Mouse (Mus musculus) frontal cortex, adult (tissue): ENCODE measurements around the gene Ugt1a10.

ENCODE experiments used
- ATAC-seq: cut with Nextera tagmentation; 2 replicates; pipeline ENCODE4 v1.9.2; 2017; ENCODE audit warnings: mild to moderate bottlenecking, moderate library complexity, mixed read lengths; ENCODE audit not compliant: low TSS enrichment

Ugt1a10 gene

DNA sequence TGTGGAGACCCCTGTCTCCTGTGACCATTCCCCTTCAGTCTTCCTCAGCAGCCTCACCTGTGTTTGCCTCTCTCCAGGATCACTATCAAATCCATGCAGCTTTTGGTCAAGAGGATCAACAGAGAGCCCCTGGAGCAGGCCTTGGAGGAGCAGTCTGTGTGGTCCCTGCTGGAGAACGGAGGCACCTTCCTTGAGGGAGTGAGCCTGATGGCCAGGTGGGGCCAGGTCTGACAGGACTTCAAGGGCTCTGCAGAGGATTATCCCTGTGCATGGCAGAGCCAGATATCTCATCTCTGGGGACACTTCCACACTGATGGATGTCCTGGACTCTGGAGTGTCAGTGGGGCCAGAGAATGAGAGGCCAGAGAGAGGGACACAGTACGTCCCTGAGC, 200.3 kb downstream of the Ugt1a10 start:
- ATAC-seq, result no peak

GRCm38 (mm10) chr1:88255989-88256754, 201.0 kb downstream of the Ugt1a10 start:
- no peak; the same call in 1 of the 2 replicates for ATAC-seq

DNA sequence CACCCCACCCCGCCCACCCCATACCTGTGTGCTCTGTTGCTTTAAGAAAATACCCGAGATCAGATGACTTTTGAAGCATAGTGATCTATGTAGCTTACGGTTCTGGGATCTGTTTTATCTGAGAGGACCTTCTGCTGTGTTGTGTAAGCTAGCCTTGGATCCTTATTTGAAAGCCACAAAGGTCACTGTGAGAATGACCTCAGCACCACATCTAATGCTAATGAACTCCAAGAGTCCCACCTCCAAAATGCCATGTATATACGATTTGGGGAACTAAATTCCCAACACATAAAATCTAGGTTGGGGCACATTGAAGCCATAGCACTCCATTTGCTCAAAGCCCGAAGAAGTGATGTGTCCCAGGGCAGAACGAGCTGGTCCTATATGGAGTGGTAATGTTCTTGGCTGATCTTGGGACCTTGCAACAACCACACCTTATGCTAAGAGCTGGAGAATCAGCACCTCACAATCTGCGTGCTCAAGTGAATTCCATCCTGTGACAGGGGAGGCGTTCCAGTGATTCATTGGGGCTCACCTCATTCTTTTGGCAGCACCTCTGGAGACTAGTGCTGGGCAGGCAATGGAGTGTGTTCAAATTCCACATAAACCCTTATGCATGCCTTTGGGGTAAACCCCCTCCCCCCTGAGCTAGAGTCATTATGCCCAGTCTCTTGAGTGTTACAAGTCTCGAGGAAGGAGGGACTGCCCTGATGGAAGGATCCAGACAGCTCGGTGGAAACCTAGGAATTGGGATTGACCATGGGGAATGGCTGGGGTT, 201.9 kb downstream of the Ugt1a10 start:
- ATAC-seq, result no peak

- ATAC-seq, result no peak
Observed at GRCm38 (mm10) chr1:88257681-88258080, 202.5 kb downstream of the Ugt1a10 start.

DNA sequence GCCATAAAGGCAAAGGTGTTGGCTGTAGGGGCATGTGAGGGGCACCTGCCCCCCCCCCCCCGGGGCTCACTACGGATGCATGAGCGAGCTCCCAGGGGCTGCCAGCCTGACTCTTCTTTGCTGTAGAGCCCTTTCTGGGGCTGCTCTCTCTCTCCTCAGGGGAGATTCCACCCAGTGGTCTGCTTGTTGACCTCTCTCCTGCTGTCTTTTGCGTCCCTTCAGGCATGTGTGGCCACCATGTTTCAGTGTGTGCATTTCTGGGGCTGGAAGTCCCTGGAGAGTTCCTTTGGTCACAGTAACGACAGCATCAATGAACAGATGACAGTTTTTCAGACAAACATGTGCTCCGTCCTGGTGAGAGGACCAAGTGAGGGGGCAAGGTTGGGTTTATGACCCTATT, 203.2 kb downstream of the Ugt1a10 start:
- ATAC-seq, result no peak

DNA sequence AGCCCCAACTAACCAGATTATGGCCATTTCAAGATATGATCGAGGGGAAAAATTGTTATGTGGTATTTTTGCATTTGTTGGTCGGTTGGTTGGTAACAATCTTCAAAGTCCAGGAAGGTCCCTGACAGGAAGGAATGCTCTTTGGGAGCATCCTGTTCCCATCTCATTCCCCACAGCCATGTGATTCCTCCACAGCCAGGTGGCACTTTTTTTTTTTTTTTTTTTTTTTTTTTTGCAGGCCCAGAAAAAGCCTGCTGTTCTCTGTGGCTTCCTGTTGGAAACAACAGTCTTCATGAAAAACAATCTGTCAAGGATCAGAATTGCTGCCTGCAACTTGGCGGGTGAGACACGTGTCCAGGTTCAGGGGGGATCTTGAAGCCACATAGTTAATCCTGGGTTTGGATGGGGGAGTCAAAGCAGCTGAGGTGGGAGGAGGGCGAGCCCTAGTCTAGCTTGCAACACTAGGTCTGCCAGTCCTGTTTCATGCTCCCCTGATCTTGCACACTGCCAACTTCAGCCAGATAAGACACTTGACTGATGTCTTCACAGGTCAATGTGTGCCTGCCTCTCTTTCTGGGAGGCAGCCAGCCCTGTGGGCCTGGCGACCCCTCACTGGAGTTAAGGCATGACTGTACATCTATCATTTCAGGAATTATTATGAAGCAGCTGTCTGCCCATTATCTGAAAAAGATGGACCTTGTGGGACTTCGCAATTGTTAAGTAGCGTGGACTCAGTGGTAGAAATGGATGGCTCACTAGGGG, 203.9 kb downstream of the Ugt1a10 start:
- peak; percentile 18; the same call in 1 of the 2 replicates for ATAC-seq

DNA sequence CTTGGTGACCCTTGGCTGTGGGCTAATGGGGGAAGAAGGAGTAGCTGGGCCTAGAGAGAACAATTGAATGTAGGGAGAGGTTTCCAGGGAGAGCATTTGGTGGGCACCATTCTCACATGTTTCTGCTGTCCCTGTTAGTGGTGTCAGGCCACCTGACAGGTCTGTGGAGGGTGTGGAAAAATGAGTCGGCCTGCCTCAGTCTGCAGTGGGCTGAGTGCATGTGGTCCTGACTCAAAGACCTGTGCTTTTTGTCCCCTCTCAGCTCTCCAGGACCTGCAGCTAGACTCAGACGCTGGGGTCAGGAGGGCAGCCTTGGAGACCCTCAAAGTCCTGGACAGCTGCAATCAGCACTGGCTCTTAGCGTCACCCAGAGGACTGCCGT, 204.4 kb downstream of the Ugt1a10 start:
- no peak for ATAC-seq

DNA sequence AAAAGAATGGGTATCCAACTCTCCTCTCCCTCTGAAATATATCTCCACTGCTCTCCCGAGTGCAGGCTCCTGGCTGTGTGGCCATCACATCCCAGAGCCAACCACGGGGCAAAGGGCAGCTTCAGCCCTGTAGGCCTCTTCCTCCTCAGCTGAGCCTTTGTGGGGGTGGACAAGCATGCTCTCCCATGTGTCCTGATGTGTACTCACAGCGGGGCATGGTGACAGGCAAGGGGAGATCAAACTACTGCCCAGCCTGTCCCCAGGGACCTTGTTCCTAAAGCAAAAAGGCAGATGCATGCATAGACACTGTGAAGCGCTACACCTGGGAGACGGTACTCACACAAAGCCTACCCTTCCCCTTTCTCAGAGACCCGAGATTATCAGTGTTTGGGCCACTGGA, 204.9 kb downstream of the Ugt1a10 start:
- no peak for ATAC-seq

- no peak for ATAC-seq
Observed at GRCm38 (mm10) chr1:88260604-88261377, 205.6 kb downstream of the Ugt1a10 start.

DNA sequence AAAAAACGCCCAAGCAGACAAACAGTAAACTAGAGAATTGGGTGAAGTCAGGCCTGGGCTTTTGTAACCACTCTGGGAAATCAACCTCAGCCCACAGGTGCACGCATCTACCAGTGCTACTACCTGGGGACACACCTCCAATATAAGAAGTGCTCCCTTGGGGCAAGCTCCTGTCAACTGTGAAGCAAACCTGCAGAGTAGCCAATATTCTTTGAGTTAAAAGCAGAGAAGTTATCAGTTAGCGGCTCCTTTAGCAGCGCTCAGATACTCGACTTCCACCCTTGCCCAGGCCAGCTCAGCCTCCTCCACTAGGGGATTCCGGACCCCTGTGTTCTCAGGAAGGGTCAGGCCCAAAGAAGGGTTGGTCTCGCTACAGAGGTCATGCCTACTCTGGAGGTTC, 206.5 kb downstream of the Ugt1a10 start:
- no peak for ATAC-seq

DNA sequence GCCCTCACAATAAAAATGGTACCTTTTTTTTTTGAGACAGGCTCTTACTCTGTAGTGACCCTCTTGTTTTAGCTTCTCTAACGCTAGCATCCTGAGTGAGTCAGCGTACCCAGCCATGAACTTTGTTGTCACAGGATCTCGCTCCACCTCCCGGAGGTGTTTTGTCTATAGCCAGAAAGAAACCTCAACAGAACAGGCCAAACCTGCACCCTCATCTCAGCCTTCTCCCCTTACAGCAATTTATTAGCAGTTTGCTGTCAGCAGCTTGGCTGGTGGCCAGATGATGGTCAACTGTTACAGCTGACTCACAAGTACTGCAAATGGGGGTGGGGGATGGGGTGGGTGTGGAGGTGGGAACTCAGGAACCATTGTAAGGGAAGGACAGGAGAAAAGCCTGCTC, 207.1 kb downstream of the Ugt1a10 start:
- ATAC-seq, result no peak

DNA sequence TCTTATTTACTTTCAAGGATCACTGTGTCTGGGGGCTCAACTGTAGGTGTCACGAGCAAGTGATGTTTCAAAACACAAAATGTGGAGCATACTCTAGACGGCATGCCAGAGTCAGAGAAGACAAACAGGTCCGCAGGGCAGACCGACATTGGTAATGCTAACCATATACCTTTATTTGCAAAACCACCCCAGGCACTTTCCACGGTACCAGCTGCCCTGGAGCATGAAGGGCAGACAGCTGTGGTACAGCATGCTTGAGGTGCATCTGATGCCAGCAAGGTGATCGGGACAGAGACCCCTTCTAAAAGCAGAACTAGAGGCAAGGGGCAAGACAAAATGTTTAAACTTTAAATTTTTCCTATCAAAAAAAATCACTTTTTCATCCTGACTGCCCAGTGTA, 207.8 kb downstream of the Ugt1a10 start:
- no peak for ATAC-seq

DNA sequence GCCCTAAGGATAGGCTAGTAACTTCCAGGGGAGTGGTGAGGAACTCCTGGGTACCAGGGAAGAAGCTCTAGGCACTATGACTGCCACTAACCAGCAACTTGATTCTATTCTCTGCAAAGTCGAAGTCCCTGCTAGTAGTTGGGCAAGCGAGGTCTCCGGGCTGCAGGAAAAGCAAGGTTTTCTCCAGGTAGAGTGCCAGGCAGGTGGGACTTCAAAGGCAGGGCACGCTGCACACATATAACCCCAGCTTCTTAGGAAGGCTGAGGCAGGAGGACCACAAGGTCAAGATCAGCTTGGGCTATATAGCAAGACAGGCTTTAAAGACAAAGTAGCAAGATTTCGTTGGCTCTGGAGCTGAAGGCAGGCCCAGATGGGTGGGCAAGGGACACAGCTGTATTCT, 208.6 kb downstream of the Ugt1a10 start:
- no peak for ATAC-seq

DNA sequence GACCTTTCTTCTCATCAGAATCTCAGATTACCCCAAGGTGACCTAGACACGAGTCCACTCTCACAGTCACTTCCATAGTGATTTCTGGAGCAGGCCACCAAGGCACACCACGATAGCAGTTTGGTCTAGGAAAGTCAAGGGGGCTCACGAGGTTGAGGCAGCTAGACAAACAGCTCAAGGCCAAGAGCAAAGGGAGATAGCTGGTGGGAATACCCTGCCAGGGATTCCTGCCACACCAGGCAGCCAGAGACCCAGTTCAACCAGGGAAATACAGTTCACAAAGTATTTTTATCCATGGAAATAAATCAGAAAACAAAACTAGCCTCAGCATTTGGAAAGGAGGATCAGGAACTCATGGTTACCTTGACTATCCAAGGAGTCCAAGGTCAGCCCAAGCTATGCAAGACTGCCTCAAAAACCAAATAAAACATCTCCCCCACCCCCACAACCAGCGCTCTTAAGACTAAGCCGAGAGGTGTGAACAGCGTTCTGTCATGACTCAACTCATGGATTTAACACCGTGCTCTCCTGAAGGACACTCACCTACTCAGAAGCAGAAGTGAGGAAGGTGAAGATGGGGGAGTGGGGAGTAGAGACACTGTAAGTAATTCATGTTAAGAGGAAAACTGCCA, 209.2 kb downstream of the Ugt1a10 start:
- no peak for ATAC-seq

GRCm38 (mm10) chr1:88264869-88265240, 209.7 kb downstream of the Ugt1a10 start:
- ATAC-seq, result no peak

GRCm38 (mm10) chr1:88266123-88266522, 210.9 kb downstream of the Ugt1a10 start:
- ATAC-seq, result no peak

DNA sequence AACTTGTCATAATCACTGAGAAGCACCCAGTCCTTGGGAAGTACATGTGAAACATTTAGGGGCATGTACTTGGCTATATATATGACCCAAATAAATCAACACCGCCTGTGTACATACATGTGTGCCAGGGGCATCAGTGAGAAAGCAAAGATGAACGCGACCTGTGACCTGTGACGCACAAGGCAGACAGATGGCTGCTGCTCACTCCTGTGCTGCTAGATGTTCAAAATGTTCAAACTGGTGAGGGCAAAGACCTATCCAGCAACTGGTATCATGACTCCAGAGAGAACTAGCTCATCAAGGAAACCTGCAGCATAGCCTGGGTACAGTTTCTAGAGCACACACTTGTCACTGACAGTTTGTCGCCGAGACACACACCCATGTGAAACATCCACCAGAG, 212.3 kb downstream of the Ugt1a10 start:
- no peak for ATAC-seq

- ATAC-seq, result no peak
Observed at GRCm38 (mm10) chr1:88268070-88268469, 212.9 kb downstream of the Ugt1a10 start.
